Mouse (Mus musculus) lung, adult 2 months (tissue): Measurements from ENCODE around the gene Gpr68.

ENCODE experiments used
- CTCF ChIP-seq: fragments of 200-500 bp; IDR thresholded peaks from 2 replicates; pipeline ENCODE4 v1.5.1; 2011; ENCODE audit warnings: mild to moderate bottlenecking, low read length, control low read depth; ENCODE audit not compliant: insufficient read depth
- POLR2A ChIP-seq: fragments of 200-500 bp; IDR thresholded peaks from 2 replicates; pipeline ENCODE4 v1.6.1; 2011; ENCODE audit warnings: low read depth, mild to moderate bottlenecking, control low read depth, low read length, borderline replicate concordance; ENCODE audit errors: extremely low read depth

- peak; percentile 94 for TF ChIP-seq CTCF
- TF ChIP-seq POLR2A, result no peak
These were observed 28.1 kb upstream of the Gpr68 start for GRCm38 (mm10) chr12:100936116-100936515.
